Mouse (Mus musculus): ENCODE measurements at regions not wholly inside any gene's neighbourhood (a gene's known extent, or its start where the extent isn't known, plus 50 kb on each side); places are given as distances from the start of the nearest gene placed in this dataset.

DNA sequence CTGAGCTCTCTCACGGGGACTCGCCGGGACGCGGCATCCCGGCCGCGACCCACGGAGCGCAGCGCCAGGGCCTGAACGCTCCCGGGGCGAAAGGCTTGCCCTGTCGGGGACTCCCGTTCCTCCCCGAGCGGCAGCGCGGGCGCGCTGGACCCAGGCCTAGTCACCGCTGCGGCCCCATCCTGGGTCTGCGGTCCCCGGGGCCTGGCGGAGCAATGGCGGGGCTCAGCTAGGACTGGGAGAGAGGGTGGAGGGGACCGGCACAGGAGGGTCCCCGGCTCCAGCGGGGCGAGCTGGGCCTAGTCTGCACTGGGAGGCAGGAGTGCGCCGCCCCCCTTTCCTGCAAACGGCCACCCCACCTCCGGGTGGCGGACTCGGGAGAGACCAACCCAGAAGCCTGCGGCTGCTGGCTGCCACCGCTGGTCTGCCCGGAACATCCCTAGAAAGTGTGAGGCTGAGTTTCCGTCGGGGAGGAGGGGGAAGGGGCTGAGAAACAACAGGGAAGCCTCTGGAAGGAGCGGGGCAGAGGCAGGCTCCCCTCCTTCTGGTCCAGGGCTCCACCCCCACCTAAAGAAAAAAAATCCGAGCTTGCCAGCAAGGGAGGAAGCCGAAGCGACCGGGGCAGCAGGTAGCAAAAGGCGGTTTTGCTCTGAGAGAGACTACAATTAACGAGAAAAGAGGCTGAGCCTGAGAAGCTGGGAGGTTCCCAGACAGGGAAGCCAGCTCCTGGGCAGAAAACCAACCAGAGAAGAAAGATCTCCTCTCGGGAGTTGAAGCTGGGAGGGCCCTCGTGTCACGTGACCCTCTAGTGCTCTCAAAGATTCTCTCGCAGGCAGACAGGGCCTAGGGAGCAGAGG, 67.9 kb upstream of the Cplx2 start:
- under 1% methylated on average over 54 of the region's 54 CpGs for WGBS
- Histone ChIP-seq H3K4me2 (peak overlapping the region; percentile 96), H3K9me3 (replicated peaks) (no peaks in the 10 kb centered on the region), H3K4me3 (peak overlapping the region; percentile 69), H3K36me3 (no peaks in the 10 kb centered on the region), H3K27me3 (replicated peaks) (no peaks in the 10 kb centered on the region), H3K4me1 (replicated peaks) (peaks cover 28% of the 10 kb centered on the region), H3K27ac (ENCODE audit: poor library complexity, severe bottlenecking) (peak overlapping the region; percentile 94), H3K9ac (peak overlapping the region; percentile 91)
- ATAC-seq (ENCODE audit: insufficient number of reproducible peaks, low FRiP score), result peak; percentile 85

DNA sequence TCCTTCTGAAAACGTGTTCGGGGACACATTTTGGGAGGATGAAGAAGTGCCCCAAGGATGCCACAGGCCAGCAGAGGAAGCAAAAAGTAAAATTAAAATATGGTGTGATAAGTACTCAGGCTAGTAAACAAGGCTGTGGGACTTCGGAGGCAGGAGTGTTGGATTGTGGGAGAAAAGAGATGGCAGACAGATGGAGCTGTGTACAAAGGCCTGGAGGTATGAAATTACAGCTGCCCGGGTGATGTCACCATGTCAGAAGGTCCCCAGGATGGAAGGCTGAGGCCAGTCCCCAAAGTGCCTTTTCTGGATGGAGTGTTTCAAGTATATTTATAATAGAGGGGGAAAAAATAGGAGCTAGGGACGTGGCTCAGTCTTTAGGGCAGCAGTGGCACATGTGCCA, 66.9 kb upstream of the Cplx2 start:
- H3K9me3 ChIP-seq (replicated peaks), result no peaks in the 10 kb centered on the region
- H3K4me2 ChIP-seq, result peak overlapping the region; percentile 96
- 68% methylated on average over 5 of the region's 5 CpGs for WGBS
- no peak overlapping the region for H3K9ac ChIP-seq
- ATAC-seq (ENCODE audit: insufficient number of reproducible peaks, low FRiP score), result no peak
- H3K27me3 ChIP-seq (replicated peaks), result no peaks in the 10 kb centered on the region
- no peaks in the 10 kb centered on the region for H3K36me3 ChIP-seq
- peaks cover 36% of the 10 kb centered on the region for H3K4me1 ChIP-seq (replicated peaks)
- H3K4me3 ChIP-seq, result no peak overlapping the region
- peak overlapping the region; percentile 94; the same call in 1 of the 2 replicates for H3K27ac ChIP-seq (ENCODE audit: poor library complexity, severe bottlenecking)

DNA sequence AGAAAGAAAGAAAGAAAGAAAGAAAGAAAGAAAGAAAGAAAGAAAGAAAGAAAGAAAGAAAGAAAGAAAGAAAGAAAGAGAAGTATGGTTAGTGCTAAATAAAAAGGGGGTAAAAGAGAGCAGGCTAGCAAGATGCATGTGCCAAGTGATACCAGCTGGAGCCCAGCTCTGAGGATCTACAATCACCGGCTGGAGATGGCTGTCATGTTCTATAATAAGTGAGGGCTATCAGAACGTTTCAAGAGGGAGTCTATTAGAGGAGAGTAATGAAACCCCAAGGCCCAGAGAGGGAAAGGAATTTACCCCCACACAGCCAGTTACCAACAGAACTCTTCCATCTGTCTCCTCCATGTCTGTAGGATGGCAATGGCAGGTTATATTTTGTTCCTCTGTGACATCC, 62.6 kb upstream of the Cplx2 start:
- H3K27ac ChIP-seq (ENCODE audit: poor library complexity, severe bottlenecking), result no peak overlapping the region
- 21% methylated on average over 2 of the region's 2 CpGs for WGBS
- no peaks in the 10 kb centered on the region for H3K9me3 ChIP-seq (replicated peaks)
- H3K4me3 ChIP-seq, result no peak overlapping the region
- H3K4me2 ChIP-seq, result no peak overlapping the region
- H3K36me3 ChIP-seq, result no peaks in the 10 kb centered on the region
- ATAC-seq (ENCODE audit: insufficient number of reproducible peaks, low FRiP score), result no peak
- H3K27me3 ChIP-seq (replicated peaks), result no peaks in the 10 kb centered on the region
- peaks cover 45% of the 10 kb centered on the region for H3K4me1 ChIP-seq (replicated peaks)
- H3K9ac ChIP-seq, result no peak overlapping the region

DNA sequence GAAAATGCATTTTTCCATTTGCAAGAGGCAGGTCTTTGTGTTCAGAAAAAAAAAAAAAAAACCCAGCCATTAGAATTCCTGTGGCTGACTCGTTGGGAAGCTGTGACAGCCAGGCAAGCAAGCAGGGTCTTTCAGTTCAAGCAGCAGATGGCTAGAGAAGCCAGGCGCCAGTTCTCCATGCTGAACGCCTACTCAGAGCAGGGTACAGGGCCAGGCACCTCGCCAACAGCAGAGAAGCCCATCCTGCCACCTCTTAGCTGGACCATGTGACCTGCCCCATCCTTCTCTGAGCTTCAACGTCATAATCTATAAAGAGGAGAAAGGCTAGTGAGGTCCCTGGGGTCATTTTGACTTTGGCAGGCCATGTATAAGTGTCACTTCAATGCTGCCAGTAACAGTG, 61.8 kb upstream of the Cplx2 start:
- Histone ChIP-seq H3K9ac (no peak overlapping the region), H3K27ac (ENCODE audit: poor library complexity, severe bottlenecking) (no peak overlapping the region), H3K36me3 (no peaks in the 10 kb centered on the region), H3K4me2 (no peak overlapping the region), H3K9me3 (replicated peaks) (no peaks in the 10 kb centered on the region), H3K27me3 (replicated peaks) (no peaks in the 10 kb centered on the region), H3K4me1 (replicated peaks) (peaks cover 38% of the 10 kb centered on the region), H3K4me3 (no peak overlapping the region)
- 36% methylated on average over 5 of the region's 5 CpGs for WGBS
- no peak for ATAC-seq (ENCODE audit: insufficient number of reproducible peaks, low FRiP score)

DNA sequence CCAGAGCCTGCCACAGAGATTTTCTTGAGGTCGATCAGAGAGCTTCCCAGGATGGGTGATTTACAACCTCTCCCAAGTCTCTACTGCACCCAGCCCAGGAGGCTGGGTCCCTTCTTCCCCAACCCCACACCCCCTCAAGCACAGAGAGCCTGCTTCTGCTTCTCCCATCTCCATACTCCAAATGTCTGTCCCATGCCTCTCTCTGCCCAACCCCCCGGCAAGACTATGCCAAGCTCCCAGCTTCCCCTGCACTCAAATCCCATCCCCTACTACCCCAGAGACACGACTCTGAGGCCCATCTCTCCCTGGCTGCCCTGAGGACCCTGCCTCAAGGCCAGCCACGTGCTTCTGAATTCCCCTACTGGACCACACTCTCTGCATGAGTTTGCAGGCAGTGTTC, 61.0 kb upstream of the Cplx2 start:
- Histone ChIP-seq H3K4me1 (replicated peaks) (peaks cover 36% of the 10 kb centered on the region), H3K36me3 (no peaks in the 10 kb centered on the region), H3K4me2 (no peak overlapping the region), H3K9me3 (replicated peaks) (no peaks in the 10 kb centered on the region), H3K27ac (ENCODE audit: poor library complexity, severe bottlenecking) (no peak overlapping the region), H3K4me3 (no peak overlapping the region), H3K9ac (no peak overlapping the region), H3K27me3 (replicated peaks) (no peaks in the 10 kb centered on the region)
- no peak for ATAC-seq (ENCODE audit: insufficient number of reproducible peaks, low FRiP score)
- 53% methylated on average over 4 of the region's 4 CpGs for WGBS

DNA sequence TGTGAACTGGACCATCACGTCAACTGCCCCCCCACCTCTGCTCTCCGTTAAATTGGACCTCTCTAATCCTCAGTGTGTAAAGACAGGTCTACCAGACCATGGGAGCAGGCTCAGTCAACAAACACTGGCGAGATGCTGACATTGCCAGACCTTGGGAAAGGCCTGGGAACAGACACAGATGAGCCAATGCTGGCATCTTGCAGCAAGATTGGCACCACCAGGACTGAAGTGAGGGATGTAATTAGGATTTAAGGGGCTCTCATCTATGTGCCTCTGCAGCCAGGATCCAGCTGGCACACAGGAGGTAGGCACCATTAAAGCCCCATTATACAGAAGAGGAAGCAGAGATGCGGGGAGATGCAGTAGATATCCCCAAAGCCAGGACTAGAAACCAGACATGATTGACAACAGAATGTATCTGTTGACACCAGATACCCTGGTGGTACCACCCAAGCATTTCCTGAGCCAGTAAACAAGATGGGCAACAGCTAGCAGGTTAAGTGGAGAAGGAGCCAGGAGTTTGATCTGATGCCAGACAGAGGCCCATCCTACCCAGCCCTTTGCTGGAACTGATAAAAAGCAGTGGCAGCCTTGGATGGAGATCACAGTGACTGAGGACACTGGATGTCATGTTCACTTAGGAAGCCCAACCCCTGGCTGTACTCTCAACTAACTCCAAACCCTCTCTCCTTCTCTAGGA, 59.7 kb upstream of the Cplx2 start:
- no peaks in the 10 kb centered on the region for H3K36me3 ChIP-seq
- H3K9me3 ChIP-seq (replicated peaks), result no peaks in the 10 kb centered on the region
- H3K4me3 ChIP-seq, result no peak overlapping the region
- no peaks in the 10 kb centered on the region for H3K27me3 ChIP-seq (replicated peaks)
- H3K4me2 ChIP-seq, result no peak overlapping the region
- no peak for ATAC-seq (ENCODE audit: insufficient number of reproducible peaks, low FRiP score)
- no peak overlapping the region for H3K9ac ChIP-seq
- WGBS, result 79% methylated on average over 4 of the region's 4 CpGs
- peaks cover 32% of the 10 kb centered on the region for H3K4me1 ChIP-seq (replicated peaks)
- H3K27ac ChIP-seq (ENCODE audit: poor library complexity, severe bottlenecking), result no peak overlapping the region

DNA sequence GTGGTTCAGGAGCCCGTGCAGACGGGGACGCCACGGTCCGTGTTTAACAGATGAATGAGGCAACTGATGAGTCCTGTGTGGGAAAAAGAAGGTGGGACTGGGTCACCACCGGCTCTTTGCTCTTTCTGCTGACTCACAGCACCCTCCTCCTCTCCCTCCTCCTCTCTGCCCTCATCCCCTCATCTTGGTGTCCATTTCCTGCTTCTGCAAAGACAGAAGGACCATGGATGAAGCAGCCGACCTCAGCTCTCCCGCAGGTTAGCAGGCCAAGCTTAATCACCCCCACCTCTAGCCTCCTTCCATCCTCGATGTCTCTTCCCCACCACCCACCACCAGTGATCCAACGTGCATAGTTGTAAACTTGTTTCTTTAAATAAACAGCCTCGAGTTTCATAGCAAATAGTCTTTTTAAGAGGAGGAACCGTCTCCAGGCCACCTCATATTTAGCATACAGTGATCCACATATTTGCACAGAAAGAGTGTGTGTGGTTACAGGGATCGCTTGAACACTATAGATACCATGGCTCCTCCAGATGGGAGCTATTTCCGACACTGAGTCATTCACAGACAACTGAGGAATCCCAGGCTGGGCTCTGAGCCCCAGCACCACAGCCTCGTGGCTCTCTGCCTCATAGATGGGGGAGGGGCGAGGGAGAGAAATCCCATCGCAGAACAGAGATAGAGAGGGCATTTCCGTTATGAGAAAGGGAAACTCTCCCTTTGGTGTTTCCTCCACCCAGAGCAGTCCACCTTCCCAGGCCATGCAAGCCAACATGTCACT, 58.6 kb upstream of the Cplx2 start:
- Histone ChIP-seq H3K4me2 (peak overlapping the region; percentile 16; the same call in 1 of the 2 replicates), H3K4me3 (no peak overlapping the region), H3K9me3 (replicated peaks) (no peaks in the 10 kb centered on the region), H3K27me3 (replicated peaks) (no peaks in the 10 kb centered on the region), H3K36me3 (no peaks in the 10 kb centered on the region), H3K9ac (0 out of 2 replicates have a peak overlapping the region, but pooled peaks have one; percentile 35), H3K4me1 (replicated peaks) (peaks cover 26% of the 10 kb centered on the region), H3K27ac (ENCODE audit: poor library complexity, severe bottlenecking) (peak overlapping the region; percentile 60; the same call in 1 of the 2 replicates)
- peak; percentile 84 for ATAC-seq (ENCODE audit: insufficient number of reproducible peaks, low FRiP score)
- WGBS, result 37% methylated on average over 18 of the region's 18 CpGs

DNA sequence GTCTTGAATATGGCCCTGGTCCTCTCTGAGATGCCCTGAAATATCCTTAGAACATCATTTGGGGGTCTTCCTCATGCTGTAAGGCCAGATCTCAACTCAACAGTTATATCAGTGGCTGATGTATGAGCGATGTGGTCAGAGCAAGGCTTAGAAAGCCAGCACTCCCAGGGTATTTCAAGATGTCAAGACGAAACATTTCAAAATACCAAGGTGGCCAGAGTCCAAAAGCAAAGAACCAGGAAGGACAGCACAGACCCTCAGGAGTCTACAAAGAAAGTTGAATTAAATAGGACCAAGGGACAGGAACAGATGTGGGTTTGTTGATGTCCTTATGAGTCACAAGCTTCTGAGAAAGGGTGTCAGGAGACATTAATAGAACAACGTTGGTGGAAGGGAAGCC, 55.8 kb upstream of the Cplx2 start:
- Histone ChIP-seq H3K9me3 (replicated peaks) (no peaks in the 10 kb centered on the region), H3K4me1 (replicated peaks) (peaks cover 13% of the 10 kb centered on the region), H3K27ac (ENCODE audit: poor library complexity, severe bottlenecking) (no peak overlapping the region), H3K36me3 (no peaks in the 10 kb centered on the region), H3K27me3 (replicated peaks) (no peaks in the 10 kb centered on the region), H3K9ac (no peak overlapping the region), H3K4me3 (no peak overlapping the region), H3K4me2 (no peak overlapping the region)
- ATAC-seq (ENCODE audit: insufficient number of reproducible peaks, low FRiP score), result no peak
- 85% methylated on average over 3 of the region's 3 CpGs for WGBS

DNA sequence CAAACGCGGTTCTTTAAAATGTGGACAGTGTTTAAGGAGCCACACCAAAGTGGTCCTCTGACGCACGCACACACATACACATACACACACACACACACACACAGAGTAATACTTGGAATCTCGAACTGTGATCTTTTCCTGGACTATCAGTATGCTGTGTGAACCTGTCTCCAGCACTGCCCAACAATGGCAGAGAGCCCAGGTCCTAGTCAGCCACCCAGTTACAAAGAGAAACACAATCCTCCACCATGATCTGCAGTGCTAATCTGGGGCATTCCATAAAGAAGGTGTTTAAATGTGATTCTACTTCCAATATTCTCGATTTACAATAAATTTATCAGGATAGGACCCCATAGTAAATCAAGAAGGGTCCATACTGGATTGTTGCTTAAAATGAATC, 54.2 kb upstream of the Cplx2 start:
- no peak for ATAC-seq (ENCODE audit: insufficient number of reproducible peaks, low FRiP score)
- Histone ChIP-seq H3K4me1 (replicated peaks) (peaks cover 13% of the 10 kb centered on the region), H3K9ac (no peak overlapping the region), H3K27me3 (replicated peaks) (0 out of 2 replicates have a peak, but pooled peaks cover 2% of the 10 kb centered on the region), H3K9me3 (replicated peaks) (no peaks in the 10 kb centered on the region), H3K36me3 (no peaks in the 10 kb centered on the region), H3K4me2 (no peak overlapping the region), H3K4me3 (no peak overlapping the region), H3K27ac (ENCODE audit: poor library complexity, severe bottlenecking) (no peak overlapping the region)
- WGBS, result 83% methylated on average over 6 of the region's 6 CpGs

DNA sequence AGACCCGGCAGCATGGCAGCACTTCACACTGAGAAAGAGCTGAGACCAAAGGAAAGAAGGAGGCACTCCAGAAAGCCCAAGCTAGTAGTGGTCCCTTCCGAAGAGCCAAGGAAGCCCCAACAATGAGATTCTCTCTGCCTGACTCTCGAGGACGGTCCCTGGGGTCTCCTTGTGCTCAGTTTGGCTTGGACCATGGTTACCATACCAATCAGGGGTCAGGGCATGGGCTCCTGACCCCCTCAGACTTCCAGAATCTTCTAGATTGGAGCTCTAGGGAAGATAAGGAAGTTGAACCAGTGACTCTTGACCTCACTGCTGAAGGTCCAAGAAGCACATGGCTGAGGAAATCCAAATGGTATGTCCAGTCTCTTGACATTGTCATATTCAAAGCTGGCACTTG, 53.0 kb upstream of the Cplx2 start:
- Histone ChIP-seq H3K36me3 (no peaks in the 10 kb centered on the region), H3K27me3 (replicated peaks) (0 out of 2 replicates have a peak, but pooled peaks cover 3% of the 10 kb centered on the region), H3K27ac (ENCODE audit: poor library complexity, severe bottlenecking) (no peak overlapping the region), H3K9me3 (replicated peaks) (no peaks in the 10 kb centered on the region), H3K4me3 (no peak overlapping the region), H3K9ac (no peak overlapping the region), H3K4me1 (replicated peaks) (peaks cover 2% of the 10 kb centered on the region), H3K4me2 (no peak overlapping the region)
- ATAC-seq (ENCODE audit: insufficient number of reproducible peaks, low FRiP score), result no peak
- 83% methylated on average over 4 of the region's 4 CpGs for WGBS

DNA sequence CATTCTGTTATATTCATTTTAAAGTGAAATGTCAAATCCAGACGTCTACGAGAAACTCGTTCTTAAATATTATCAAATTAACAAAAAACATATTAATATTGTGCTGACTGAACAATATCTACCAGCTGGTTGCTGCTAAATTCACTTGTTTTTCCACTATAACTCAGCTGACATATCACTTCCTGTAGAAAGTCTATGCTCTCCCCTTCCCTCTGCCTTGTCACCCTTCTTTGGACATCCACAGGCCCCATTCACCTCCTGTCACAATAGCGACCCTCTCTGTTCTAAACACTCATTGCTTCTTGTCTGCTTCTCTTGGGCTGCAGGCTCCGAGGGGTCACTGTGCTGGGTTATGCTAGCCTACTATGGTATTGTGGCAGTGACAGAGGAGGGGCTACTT, 52.5 kb upstream of the Cplx2 start:
- 64% methylated on average over 5 of the region's 5 CpGs for WGBS
- H3K36me3 ChIP-seq, result no peaks in the 10 kb centered on the region

More for the DNA sequence above, 52.5 kb upstream of the Cplx2 start:
- Histone ChIP-seq H3K27ac (ENCODE audit: poor library complexity, severe bottlenecking) (no peak overlapping the region), H3K4me3 (no peak overlapping the region), H3K4me2 (no peak overlapping the region), H3K9ac (no peak overlapping the region), H3K4me1 (replicated peaks) (no peaks in the 10 kb centered on the region), H3K9me3 (replicated peaks) (no peaks in the 10 kb centered on the region), H3K27me3 (replicated peaks) (0 out of 2 replicates have a peak, but pooled peaks cover 3% of the 10 kb centered on the region)
- no peak for ATAC-seq (ENCODE audit: insufficient number of reproducible peaks, low FRiP score)
